Mouse (Mus musculus) neural tube, embryonic 15.5 days (tissue): ENCODE results near the gene Tuba1b. TPM values are rescaled to one million over a fixed set of nuclear protein-coding genes. Genes with fewer than 3 reads are reported as not detected.

ENCODE experiments used
- ATAC-seq: fragments of 200-750 bp; cut with Nextera tagmentation; 2 replicates; pipeline ENCODE4 v1.8.0; 2017; ENCODE audit warnings: mild to moderate bottlenecking, moderate TSS enrichment, moderate library complexity; ENCODE audit not compliant: low FRiP score
- H3K27ac ChIP-seq: fragments of 300-500 bp; sonication (generic); replicated peaks from 2 replicates; pipeline ENCODE4 v1.5.1; 2015; ENCODE audit warnings: mild to moderate bottlenecking, inconsistent platforms
- H3K27me3 ChIP-seq: fragments of 300-500 bp; sonication (generic); replicated peaks from 2 replicates; pipeline ENCODE4 v1.6.1; 2015; ENCODE audit warnings: inconsistent platforms
- H3K36me3 ChIP-seq: fragments of 300-500 bp; sonication (generic); 2 replicates; pipeline ENCODE4 v1.6.1; 2015; ENCODE audit warnings: inconsistent platforms
- H3K4me1 ChIP-seq: fragments of 300-500 bp; sonication (generic); 2 replicates; pipeline ENCODE4 v1.6.1; 2015; ENCODE audit warnings: inconsistent platforms
- H3K4me2 ChIP-seq: fragments of 300-500 bp; sonication (generic); 2 replicates; pipeline ENCODE4 v1.6.1; 2015; ENCODE audit warnings: inconsistent platforms, mild to moderate bottlenecking, moderate library complexity
- H3K4me3 ChIP-seq: fragments of 300-500 bp; sonication (generic); replicated peaks from 2 replicates; pipeline ENCODE4 v1.5.1; 2015; ENCODE audit warnings: mild to moderate bottlenecking, inconsistent platforms
- H3K9ac ChIP-seq: fragments of 300-500 bp; sonication (generic); replicated peaks from 2 replicates; pipeline ENCODE4 v1.6.1; 2015; ENCODE audit warnings: mild to moderate bottlenecking, inconsistent platforms
- H3K9me3 ChIP-seq: fragments of 300-500 bp; sonication (generic); replicated peaks from 2 replicates; pipeline ENCODE4 v1.6.1; 2016; ENCODE audit warnings: inconsistent platforms
- WGBS: fragments of 180-500 bp; shearing (Covaris S2); methylation state at CpG from one replicate; pipeline ENCODE4 v1.1.7; 2015; ENCODE audit warnings: mixed read lengths; 5-methylcytosine and 5-hydroxymethylcytosine counted together
- polyA plus RNA-seq: library from polyadenylated mRNA; unstranded; fragments of >200 nt; fragmentation: Nextera tagmentation; extraction: Ambion mirVana; gene quantifications from 2 replicates; pipeline ENCODE4 v1.2.1, GENCODE M21; 2015

The Tuba1b gene
- polyA plus RNA-seq, 1 experiment from 2014 or later, result 1,446 TPM

DNA sequence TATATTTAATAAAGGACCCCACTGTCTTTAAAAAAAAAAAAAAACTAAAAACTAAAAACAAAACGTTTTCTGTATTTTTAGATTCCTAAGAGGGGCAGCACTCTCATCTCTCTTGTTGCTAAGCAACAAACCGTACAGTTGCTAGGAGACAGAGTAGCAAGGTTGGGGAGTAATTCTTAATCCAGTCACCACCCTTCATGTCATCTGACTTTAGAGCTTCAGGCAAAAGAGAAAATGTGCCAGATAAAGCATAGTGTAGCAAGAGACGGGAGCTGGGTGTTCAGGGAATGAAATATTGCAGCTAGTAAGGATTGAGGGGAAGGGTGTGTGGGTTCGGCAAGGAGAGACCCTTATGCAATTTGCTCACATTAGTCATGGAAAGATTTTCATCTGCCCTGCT lies 36.7 kb upstream of the Tuba1b start:
- peak overlapping the region; percentile 52 for H3K4me2 ChIP-seq
- peaks cover 60% of the 10 kb centered on the region for H3K4me1 ChIP-seq
- peak; percentile 81 for ATAC-seq
- H3K36me3 ChIP-seq, result no peaks in the 10 kb centered on the region
- H3K9me3 ChIP-seq, result no peaks in the 10 kb centered on the region
- peak overlapping the region; percentile 96 for H3K27ac ChIP-seq
- 7% methylated on average over 4 of the region's 4 CpGs for WGBS
- no peaks in the 10 kb centered on the region for H3K27me3 ChIP-seq
- peak overlapping the region; percentile 44 for H3K9ac ChIP-seq
- H3K4me3 ChIP-seq, result peak overlapping the region; percentile 15

DNA sequence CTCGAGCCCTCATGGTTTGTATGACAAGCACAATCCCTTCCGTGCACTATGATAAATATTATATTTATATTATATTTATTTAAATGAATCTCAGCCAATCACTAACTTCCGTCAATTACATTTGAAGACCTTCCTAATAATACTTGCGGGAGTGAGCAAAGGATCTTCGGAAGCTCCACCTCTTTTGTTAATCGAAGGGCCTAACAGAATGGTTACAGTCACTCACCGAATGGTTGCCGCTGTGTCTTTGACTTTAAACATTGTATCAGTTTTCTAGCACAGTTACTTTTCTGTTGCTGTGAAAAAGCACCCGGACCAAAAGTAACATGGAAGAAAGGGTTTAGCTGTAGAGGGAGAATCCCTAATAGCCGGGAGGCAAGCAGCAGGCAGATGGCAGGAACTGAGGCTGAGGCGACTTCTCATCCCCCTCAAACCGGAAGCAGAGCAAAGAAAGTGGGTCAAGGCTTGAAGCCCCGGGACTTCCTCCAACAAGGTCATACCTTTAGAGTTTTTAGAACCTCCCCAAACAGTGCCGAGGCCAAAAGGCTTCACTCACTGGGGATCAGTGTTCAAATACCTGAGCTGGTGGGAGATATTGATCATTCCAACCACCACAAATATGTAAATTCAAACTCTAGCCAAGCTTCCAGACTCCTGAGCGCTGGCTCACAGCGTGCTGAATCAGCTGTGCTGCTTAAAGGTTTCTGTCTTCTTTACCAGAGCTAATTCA lies 35.2 kb upstream of the Tuba1b start:
- ATAC-seq, result no peak
- Histone ChIP-seq H3K4me1 (peaks cover 65% of the 10 kb centered on the region), H3K9ac (no peak overlapping the region), H3K4me2 (peak overlapping the region; percentile 46), H3K9me3 (no peaks in the 10 kb centered on the region), H3K4me3 (no peak overlapping the region), H3K36me3 (no peaks in the 10 kb centered on the region), H3K27me3 (no peaks in the 10 kb centered on the region), H3K27ac (peak overlapping the region; percentile 96)
- WGBS, result 6% methylated on average over 16 of the region's 16 CpGs

DNA sequence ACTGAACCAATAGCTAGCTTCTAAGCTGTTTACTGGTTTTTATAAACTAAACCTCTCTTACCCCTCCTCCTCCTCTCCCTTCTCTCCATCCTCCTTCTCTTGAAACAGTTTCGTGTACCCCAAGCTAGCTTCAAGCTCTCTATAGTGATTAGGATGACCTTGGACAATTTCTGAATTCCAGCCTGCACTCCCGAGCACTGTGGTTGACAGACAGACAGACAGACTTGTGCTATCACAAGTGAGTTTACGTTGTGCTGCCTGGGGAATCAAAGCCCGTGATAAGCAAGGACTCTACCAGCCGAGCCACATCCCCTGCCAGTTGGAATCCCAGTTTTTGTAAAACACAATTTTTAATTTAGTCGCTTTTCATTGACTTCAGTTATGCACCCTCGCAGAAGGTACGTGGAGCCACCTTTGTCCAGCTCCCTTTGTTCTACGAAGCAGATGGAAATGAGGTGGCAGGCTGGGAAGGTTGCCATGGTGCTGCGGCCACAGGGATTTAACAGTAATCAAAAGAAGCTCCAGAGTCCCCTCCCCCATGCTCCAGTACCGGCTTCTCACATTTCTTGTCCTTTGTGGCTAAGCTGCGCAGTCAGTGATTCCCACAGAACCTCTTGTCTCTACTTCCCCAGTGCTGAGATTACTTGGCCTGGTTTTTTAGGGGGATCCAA lies 34.5 kb upstream of the Tuba1b start:
- Histone ChIP-seq H3K27ac (peak overlapping the region; percentile 96), H3K4me1 (peaks cover 65% of the 10 kb centered on the region), H3K9me3 (peaks cover 4% of the 10 kb centered on the region; the same call in 1 of the 2 replicates), H3K4me2 (peak overlapping the region; percentile 46), H3K27me3 (no peaks in the 10 kb centered on the region), H3K9ac (peak overlapping the region; percentile 30), H3K4me3 (no peak overlapping the region), H3K36me3 (no peaks in the 10 kb centered on the region)
- peak; percentile 71 for ATAC-seq
- WGBS, result 6% methylated on average over 12 of the region's 12 CpGs

DNA sequence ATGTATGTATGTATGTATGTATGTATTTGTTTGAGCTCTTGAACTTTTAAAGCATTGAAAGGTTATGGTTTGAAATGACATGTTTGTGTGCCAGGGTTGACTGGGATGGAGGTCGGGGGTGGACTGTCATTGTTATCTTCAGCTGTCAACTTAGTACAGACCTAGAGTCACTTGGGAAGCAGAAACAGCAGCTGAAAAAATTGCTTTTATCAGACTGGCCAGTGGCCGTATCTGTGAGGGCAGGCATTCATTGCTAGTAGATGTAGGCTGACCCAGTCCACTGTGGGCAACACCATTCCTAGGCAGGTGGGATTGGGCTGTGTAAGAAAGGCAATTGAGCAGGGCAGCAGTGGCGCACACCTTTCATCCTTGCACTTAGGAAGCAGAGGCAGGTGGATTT lies 25.2 kb upstream of the Tuba1b start:
- H3K4me1 ChIP-seq, result peaks cover 9% of the 10 kb centered on the region; the same call in 1 of the 2 replicates
- H3K27ac ChIP-seq, result no peak overlapping the region
- no peaks in the 10 kb centered on the region for H3K36me3 ChIP-seq
- H3K9ac ChIP-seq, result no peak overlapping the region
- H3K9me3 ChIP-seq, result peaks cover 5% of the 10 kb centered on the region; the same call in 1 of the 2 replicates
- WGBS, result 88% methylated on average over 3 of the region's 3 CpGs
- no peak overlapping the region for H3K4me3 ChIP-seq
- no peak for ATAC-seq
- H3K27me3 ChIP-seq, result no peaks in the 10 kb centered on the region
- H3K4me2 ChIP-seq, result no peak overlapping the region

DNA sequence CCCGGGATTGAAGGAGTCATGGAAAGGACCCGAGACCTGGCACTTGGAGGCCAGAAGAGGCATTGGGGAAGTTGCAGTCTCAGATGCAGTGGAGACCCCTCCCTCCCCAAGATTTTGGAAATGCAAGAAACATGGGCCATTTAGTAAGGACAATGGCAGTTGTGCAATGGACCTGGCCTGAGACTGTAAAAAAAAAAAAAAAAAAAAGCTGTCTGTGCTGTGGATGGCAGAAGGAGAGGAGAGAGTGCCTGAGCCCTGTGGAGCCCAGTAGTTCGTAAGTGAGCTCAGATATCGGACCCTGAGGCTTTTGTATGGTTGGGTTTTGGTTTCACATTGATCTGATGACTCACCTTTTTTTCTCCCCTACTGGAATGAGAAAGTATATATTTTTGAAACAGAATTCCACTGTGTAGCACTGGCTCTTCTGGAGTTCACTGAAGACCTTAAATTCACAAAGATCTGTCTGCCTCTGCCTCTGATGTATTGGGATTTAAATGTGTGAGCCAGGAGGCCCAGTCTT lies 24.6 kb upstream of the Tuba1b start:
- WGBS, result 89% methylated on average over 4 of the region's 4 CpGs
- Histone ChIP-seq H3K36me3 (no peaks in the 10 kb centered on the region), H3K27ac (no peak overlapping the region), H3K4me1 (peaks cover 9% of the 10 kb centered on the region; the same call in 1 of the 2 replicates), H3K4me2 (no peak overlapping the region), H3K9me3 (peaks cover 3% of the 10 kb centered on the region; the same call in 1 of the 2 replicates), H3K4me3 (no peak overlapping the region), H3K27me3 (no peaks in the 10 kb centered on the region), H3K9ac (no peak overlapping the region)
- no peak for ATAC-seq

DNA sequence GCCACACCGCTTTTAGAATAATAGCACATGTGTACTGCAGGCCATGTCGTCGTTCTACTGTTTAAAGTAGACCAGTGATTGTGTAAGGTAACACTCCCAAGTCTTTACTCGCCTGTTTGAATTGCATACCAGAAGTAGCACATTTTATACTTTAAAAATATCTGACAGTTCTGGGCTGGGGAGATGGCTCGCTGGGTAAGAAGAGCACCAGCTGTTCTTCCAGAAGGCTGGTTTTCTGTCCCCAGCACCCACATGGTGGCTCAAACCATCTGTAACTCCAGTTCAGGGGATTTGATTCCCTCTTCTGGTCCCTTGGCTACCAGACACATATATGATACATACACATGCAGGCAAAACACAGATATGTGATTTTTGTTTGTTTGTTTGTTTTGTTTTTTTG lies 23.1 kb upstream of the Tuba1b start:
- Histone ChIP-seq H3K4me1 (peaks cover 9% of the 10 kb centered on the region; the same call in 1 of the 2 replicates), H3K9ac (no peak overlapping the region), H3K4me3 (no peak overlapping the region), H3K27ac (no peak overlapping the region), H3K9me3 (no peaks in the 10 kb centered on the region), H3K36me3 (no peaks in the 10 kb centered on the region), H3K4me2 (no peak overlapping the region), H3K27me3 (no peaks in the 10 kb centered on the region)
- no peak for ATAC-seq
- 86% methylated on average over 5 of the region's 5 CpGs for WGBS

DNA sequence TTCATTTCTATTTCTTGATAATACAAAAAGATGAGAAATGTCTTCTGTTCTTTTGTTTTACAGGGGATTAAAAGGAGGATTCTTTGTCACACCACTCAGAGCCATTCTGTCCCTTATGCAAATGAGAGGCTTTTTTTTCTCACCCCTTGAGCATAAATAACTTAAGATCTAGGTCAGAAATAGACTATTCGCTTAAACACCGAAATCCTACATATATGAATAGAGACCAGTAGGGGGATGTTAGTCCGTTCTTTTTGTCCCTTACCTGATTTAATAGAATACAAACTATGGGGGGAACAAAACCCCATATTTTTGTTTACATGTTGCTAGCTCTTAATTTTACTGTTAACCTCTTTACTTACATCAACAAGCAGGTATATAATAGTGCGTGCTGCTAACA lies 21.6 kb upstream of the Tuba1b start:
- Histone ChIP-seq H3K4me1 (peaks cover 9% of the 10 kb centered on the region; the same call in 1 of the 2 replicates), H3K4me3 (no peak overlapping the region), H3K4me2 (peak overlapping the region; percentile 67), H3K9me3 (no peaks in the 10 kb centered on the region), H3K36me3 (no peaks in the 10 kb centered on the region), H3K27me3 (no peaks in the 10 kb centered on the region), H3K9ac (peak overlapping the region; percentile 8; the same call in 1 of the 2 replicates), H3K27ac (peak overlapping the region; percentile 100)
- no peak for ATAC-seq
- WGBS, result 47% methylated on average over 4 of the region's 4 CpGs

DNA sequence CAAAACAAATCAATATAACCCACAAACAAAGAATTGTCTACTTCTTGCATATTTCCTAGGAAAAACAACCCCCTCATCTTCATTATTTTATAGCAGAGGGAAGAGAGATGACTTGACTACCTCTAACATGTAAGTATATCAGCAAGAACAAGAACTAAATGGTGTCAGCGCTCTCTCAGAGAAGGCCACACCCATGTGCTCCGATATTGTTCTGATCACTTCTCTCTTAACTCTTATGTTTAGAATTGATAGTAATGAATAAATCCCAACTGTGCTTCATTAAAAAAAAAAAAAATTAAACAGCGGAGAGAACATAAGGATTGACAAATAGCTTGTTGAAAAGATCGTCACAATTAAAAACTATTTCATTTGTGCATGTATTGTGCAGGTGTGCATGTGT lies 21.0 kb upstream of the Tuba1b start:
- peak overlapping the region; percentile 100 for H3K27ac ChIP-seq
- peak overlapping the region; percentile 69 for H3K9ac ChIP-seq
- ATAC-seq, result no peak
- H3K4me3 ChIP-seq, result peak overlapping the region; percentile 83
- no peaks in the 10 kb centered on the region for H3K36me3 ChIP-seq
- H3K9me3 ChIP-seq, result no peaks in the 10 kb centered on the region
- H3K4me1 ChIP-seq, result peaks cover 9% of the 10 kb centered on the region; the same call in 1 of the 2 replicates
- no peaks in the 10 kb centered on the region for H3K27me3 ChIP-seq
- peak overlapping the region; percentile 67 for H3K4me2 ChIP-seq
- WGBS, result 34% methylated on average over 4 of the region's 4 CpGs

DNA sequence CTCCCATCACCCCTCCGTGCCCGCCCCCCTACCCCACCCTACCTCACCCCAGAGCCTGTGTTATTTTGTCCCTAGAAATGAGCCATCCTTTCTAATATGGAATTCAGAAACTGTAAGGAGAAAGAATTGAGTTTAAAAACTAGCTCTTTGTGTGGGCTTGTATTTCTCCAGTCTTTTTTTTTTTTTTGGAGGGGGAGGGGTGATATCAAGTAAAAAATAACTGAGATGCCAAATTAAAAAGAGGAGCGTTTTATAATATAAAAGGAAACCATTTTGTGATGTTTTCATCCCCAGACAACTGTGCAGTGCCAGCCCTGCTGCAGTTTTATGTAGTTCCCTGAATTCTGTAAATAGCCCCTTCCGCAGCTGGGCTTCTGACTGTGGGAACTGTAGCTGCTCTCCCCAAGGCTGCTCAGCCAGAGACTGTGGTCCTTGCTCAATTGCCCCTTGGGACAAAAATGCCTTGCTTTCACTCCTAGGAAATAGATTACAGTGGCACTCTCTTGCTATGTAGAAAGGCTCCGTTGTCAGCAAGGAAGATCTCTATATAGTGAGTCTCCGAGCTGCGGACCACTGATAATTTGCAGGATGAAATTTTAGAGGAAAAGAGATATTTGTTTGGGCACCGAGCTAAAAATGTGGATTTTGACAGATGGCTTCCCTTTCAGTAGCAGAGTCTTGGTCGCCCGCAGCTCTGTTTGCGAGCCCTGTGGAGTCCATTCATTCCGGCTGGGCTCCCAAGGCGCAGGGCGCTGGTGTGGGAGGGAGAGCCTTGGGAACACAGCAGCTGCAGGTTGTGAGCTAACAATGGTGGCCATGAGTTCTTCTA lies 20.3 kb upstream of the Tuba1b start:
- H3K4me2 ChIP-seq, result peak overlapping the region; percentile 67
- WGBS, result 3% methylated on average over 14 of the region's 14 CpGs
- peak overlapping the region; percentile 83 for H3K4me3 ChIP-seq
- no peaks in the 10 kb centered on the region for H3K9me3 ChIP-seq
- peak; percentile 12; the same call in 1 of the 2 replicates for ATAC-seq
- no peaks in the 10 kb centered on the region for H3K27me3 ChIP-seq
- peak overlapping the region; percentile 100 for H3K27ac ChIP-seq
- H3K9ac ChIP-seq, result peak overlapping the region; percentile 69
- H3K36me3 ChIP-seq, result peaks cover 1% of the 10 kb centered on the region
- H3K4me1 ChIP-seq, result peaks cover 10% of the 10 kb centered on the region

DNA sequence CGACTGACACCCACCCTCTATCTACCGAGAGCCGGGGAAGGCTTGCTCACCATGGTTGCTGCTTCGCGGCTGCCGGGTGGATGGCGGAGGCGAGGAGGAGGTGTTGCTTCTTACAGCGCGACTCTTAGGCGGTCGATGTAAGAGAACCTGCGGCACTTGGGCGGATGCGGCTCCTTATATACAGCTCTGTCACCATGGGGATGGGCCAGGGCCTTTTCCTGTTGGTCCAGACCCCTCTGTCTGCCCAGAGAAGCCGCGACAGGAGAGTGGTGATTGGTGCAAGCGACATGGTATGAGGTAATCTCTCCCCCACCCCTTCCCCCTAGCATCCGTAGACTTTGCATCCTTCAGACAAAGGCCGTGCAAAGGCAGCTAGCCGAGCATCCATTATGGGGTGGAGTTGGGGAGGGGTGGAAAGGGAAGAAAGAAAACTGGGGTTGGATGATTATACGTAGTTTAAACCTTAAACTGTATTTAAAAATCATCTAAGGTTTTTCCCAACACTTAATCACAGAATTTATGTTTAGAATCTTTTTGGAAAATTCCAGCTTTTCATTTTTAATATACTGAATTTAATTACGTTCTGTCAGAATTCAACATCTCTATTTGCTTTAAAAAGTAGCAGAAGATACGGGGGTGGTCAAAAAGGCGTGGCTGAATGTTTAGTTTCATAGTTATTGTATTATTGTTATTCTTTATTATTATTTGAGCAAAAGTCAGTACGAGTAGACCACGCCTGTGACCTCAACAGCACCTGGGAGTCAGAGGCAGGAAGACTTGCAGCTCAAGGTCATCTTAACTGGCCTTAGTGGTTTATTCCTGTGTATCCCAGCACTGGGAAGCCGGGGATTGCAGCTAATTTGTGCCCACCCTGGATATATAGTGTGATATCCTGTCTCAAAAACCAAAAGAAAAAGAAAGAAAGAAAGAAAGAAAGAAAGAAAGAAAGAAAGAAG lies 19.3 kb upstream of the Tuba1b start, which contains the start of the genes Gm49450 and Tuba1a:
TSS of gene Gm49450 (minus strand) at position 151 of the 956 bp plus-strand sequence.
TSS of gene Tuba1a (minus strand) at position 303 of the 956 bp plus-strand sequence.
- Histone ChIP-seq H3K9me3 (no peaks in the 10 kb centered on the region), H3K4me2 (peak within 1 kb of the TSS; percentile 67), H3K27ac (peak within 1 kb of the TSS; percentile 100), H3K27me3 (no peaks in the 10 kb centered on the region), H3K36me3 (peaks cover 8% of the 10 kb centered on the region), H3K9ac (peak within 1 kb of the TSS; percentile 100), H3K4me1 (peaks cover 18% of the 10 kb centered on the region), H3K4me3 (peak within 1 kb of the TSS; percentile 83)
- peak; percentile 98 for ATAC-seq
- WGBS, result under 1% methylated on average over 28 of the region's 28 CpGs
